Mouse (Mus musculus) liver, embryonic 14.5 days (tissue): ENCODE results near the gene Fgfr2.

Experiments
- CTCF ChIP-seq: IDR thresholded peaks from 2 replicates; pipeline ENCODE4 v1.5.1; 2016; ENCODE audit warnings: antibody characterized with exemption, low read depth, control low read depth
- EP300 ChIP-seq: IDR thresholded peaks from 2 replicates; pipeline ENCODE4 v1.6.1; 2016; ENCODE audit warnings: antibody characterized with exemption, low read depth

- no peak for TF ChIP-seq CTCF
- no peak for TF ChIP-seq EP300
Measured at GRCm38 (mm10) chr7:132171716-132172115, 951.4 kb downstream of the Fgfr2 start.
